Mouse (Mus musculus) skeletal muscle tissue, adult 2 months (tissue): Measurements from ENCODE around the gene Ankmy1.
A peak's percentile ranks its signal among the peaks of the same experiment; 100 is the strongest.

Experiments used
- DNase-seq: peaks from one replicate; pipeline ENCODE4 v3.0.0-alpha.2; 2012; ENCODE audit warnings: low read depth, low spot score

Ankmy1 gene

DNA sequence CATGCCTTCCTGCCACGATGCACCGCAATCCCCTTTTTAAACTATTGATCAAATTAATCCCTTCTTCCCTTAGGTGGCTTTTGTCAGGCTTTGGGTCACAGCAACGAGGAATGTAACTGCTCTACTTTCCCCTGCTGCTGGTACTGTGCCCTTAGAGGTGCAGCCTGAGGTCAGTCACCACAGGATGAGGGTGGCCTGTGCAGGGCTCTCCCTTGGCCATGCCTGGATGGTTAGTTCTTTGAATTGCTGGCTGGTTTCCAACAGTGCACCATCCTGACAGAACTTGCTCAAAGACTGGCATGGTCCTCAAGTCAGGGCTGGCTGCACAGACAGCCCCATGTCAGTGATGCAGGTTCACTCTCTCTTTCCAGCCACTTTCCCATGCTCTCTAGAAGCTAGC is 28.7 kb downstream of the Ankmy1 start:
- no peak for DNase-seq

GRCm38 (mm10) chr1:92872666-92873065 is 30.0 kb downstream of the Ankmy1 start:
- DNase-seq: no peak

GRCm38 (mm10) chr1:92869985-92870384 is 32.7 kb downstream of the Ankmy1 start:
- no peak for DNase-seq

- DNase-seq: no peak
Measured at GRCm38 (mm10) chr1:92866170-92866569, 36.5 kb downstream of the Ankmy1 start.

- no peak for DNase-seq
Measured at GRCm38 (mm10) chr1:92863268-92863667, 39.4 kb downstream of the Ankmy1 start.

GRCm38 (mm10) chr1:92861503-92861902 is 41.2 kb downstream of the Ankmy1 start:
- DNase-seq: no peak

- DNase-seq: no peak
Measured at GRCm38 (mm10) chr1:92852450-92852849, 50.3 kb downstream of the Ankmy1 start.

DNA sequence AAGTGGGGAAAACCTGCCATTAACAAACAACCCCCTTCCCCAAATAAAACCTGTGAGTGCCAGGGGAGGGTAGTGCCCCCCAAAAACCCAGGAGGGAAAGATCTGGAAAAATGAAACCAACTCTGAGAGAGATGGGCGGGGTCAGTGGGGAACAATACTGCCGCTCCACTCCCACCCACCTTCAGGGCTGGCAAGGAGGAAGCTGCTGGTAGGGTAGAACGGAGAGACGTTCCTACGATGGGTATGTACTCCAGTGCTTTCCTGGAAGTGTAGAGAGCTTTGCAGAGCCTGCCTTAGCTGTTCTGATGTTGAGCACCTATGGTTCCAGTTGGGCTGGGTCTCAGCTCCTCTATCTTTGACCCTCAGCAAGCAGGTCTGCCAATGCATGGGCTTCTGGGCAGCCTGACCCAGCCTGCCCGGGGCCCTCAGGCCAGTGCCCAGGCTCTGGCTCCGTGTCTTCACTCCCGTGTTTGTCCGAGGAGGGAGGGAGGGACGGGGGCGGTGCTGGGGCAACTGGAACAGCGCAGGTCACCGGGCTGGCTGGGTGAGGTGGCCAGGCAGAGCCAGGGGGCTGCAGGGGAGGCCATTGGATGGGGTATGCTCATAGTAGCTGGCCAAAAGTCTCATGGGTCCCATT is 52.6 kb downstream of the Ankmy1 start:
- DNase-seq: no peak

DNA sequence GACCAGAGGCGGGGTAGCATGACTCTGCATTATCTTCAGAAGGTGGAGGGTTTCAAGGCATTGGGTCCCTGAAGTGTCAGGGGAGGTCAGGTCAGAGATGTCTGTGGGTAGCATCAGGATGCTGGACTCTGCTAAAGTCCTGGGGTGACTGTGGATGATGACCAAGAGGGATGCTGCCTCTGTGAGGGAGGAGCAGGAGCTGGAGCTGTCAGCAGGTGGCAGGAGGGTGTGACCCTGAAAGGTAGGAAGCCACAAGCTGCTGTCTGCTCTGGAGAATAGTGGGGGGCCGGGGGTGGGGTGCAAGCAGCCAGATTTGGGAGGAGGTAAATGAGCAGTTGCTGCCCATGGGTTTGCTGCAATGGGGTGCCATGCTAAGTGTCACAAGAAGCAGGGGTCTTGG is 53.2 kb downstream of the Ankmy1 start:
- DNase-seq: no peak

GRCm38 (mm10) chr1:92847873-92848839 is 54.5 kb downstream of the Ankmy1 start:
- no peak for DNase-seq

DNA sequence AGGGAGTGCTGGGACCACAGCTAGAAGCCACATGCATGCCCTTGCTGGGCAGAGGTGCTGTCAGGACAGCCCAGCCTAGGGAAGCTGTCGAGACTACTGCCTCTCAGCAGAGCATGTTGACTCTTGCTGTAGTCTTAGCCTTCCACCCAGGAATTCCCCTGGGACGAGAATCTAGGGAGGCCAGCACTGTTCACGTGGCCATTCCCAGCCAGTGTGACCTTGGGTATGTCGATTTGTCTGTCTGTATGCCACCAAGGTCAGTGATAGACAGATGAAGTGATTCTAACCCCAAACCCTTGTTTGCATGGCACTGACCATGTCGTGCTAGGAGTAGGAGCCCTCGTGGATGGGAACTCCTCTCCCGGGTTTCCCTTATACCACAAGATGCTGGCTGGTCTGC is 56.8 kb downstream of the Ankmy1 start:
- no peak for DNase-seq

DNA sequence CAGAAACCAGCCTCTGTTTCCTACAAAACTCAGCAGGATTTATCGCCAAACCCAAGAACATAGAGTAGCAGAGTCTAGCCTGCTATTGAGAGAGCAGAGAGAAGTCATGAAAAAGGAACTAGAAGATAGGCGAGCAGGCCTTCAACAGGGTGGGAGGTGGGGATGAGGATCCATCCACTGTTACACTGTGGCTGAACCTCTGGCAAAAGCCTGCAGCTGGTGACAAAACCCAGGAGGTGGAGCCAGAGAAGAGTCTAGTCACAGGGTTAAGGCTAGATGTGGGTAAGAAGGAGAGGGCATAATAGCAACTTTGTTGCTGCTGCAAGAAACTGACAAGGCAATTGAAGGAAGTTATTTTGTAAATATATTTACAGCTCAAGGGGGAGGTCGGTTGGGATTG is 61.3 kb downstream of the Ankmy1 start:
- DNase-seq: no peak

GRCm38 (mm10) chr1:92840231-92840890 is 62.3 kb downstream of the Ankmy1 start:
- DNase-seq: no peak

GRCm38 (mm10) chr1:92839211-92839610 is 63.5 kb downstream of the Ankmy1 start:
- DNase-seq: no peak

- DNase-seq: peak; percentile 85
Measured at GRCm38 (mm10) chr1:92837931-92838833, 64.5 kb downstream of the Ankmy1 start.

GRCm38 (mm10) chr1:92833987-92834706 is 68.6 kb downstream of the Ankmy1 start:
- peak; percentile 87 for DNase-seq

- peak; percentile 86 for DNase-seq
Measured at GRCm38 (mm10) chr1:92832011-92833010, 70.4 kb downstream of the Ankmy1 start.

DNA sequence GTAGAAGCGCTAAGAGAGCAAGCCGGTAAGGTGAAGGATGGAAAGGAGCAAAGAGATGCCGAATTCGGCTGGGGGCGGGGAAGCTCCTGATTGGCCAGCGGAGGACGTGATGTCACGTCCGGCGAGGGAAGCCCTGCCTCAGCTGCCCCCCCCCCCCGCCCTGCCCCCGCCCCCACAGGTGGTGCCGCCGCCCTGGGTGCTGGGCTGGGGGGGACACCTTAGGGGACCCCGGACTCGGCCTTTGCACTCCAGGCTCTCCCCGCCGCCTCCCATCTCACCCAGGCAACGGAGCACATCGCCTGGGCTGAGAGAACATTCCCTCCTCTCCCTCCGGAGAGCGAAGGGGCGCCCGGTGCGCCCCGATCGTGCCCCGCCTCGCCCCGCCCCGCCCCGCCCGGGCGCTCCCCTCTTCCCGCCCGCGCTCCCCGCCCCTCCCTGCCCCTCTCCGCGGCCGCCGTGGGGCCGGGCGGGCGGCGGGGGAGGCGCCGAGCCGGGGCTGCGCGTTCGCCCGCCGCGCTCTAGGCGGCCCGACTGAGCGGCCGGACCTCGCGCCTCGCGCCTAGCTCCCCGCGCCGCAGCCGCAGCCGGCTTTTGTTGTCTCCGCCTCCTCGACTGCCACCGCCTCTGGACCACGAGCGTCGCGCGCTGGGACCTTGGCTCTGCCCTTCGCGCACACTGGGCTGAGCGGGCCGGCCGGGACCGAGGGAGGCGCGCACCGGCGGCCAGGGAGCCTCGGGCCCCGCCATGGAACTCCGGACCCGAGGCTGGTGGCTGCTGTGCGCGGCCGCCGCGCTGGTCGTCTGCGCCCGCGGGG is 71.3 kb downstream of the Ankmy1 start, which contains the start of gene Gpc1:
Gpc1 (plus strand) TSS at position 458 of the 814 bp plus-strand sequence.
- peak; percentile 80 for DNase-seq
